Mouse (Mus musculus) layer of hippocampus, postnatal 36 days (tissue): ENCODE data around the gene Zfp423. TPM values are rescaled to one million over a fixed set of nuclear protein-coding genes. Genes with fewer than 3 reads are reported as not detected.
A peak's percentile ranks its signal among the peaks of the same experiment; 100 is the strongest.

Source experiments
- DNase-seq, 2 experiments: peaks; one replicate each; pipeline ENCODE4 v3.0.0; 2022
- total RNA-seq, 2 experiments: library from RNA; stranded (reverse); gene quantifications; 2 replicates each; pipeline ENCODE4 v1.2.3; 2021

Gene Zfp423
- total RNA-seq, 2 experiments from 2014 or later: 32.0 to 32.5 TPM

DNA sequence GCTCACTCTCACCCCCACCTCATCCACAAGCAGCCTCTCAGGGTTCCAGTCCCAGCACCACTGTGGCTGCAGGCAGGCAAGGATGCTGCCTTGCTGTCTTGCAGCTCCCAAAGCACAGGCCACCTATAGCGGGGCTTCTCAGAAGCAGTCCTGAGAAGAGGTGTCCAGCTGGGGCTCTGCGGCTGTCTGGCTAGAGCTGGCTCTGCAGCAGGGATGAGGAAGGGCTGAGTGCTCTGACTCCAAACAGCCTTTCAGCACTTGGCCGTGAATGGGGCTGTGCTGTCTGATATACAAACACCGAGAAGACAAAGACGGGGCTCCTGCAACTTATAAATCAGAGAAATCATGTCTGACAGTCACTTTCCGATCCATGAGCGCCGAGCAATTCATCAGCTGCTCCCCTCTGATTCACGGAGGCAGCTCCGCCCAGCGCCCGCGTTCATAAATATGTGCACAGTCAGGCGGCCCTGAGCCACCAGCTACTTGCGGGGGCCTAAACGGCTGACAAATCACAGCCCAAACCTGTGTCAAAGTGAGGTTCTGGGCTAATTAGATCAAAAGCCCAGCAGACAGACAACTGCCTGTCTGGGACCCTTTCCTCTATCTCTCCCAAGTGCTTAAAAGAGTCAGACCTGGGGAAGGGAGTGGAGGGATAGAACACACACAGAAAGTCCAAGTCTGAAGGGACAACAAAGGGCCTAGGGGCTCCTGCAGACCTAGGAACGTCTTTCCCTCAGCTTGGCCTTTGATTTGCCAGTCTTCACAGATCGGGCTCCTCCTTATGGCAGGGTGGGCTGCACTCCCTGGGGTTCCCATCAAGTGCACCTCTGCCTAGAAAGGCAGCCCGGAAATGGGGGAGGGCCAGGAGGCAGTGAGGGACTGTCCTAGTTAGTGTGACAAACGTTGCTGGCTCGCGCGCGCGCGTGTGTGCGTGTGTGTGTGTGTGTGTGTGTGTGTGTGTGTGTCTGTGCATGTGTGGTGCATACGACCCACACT is 269.0 kb downstream of the Zfp423 start:
- DNase-seq: peak in 1 of 2 experiments; percentile 45

DNA sequence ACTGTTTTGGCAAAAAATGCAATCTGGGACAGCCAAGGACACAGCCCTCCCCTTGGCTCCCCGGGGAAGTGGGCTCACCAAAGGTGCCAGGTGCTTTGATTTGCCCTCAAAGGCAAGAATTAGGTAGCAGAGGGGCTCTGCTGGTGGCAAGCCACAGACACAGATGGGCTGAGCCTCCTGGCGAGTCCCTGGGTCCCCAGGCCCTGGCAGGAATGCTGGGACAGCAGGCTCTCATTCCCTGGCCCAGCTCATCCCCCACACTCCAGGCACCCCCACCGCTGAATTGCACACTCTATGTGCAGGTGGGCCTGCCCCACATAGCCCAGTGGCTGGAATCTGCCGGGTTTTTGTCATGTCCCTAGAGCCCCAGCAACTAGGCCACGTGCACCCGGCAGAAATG is 270.2 kb downstream of the Zfp423 start:
- no peak for DNase-seq

DNA sequence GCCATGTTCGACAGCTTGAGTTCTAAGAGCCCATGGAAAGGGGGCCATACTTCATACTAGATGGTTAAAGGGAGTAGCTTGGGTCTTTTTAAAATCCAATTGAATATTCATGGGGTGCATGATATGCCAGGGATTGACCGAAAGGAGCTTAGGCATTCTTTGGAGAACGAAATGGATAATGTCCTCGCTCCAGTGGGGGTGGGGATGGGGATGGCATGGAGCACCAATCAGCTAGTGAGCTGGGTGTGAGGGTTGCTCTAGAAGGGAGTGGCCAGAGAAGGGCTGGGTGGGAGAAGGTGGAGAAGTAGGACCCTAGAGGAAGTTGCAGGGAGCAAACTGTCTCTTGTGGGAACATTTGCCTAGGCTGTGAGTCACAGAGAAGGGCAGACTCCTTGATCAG is 271.0 kb downstream of the Zfp423 start:
- DNase-seq: no peak

DNA sequence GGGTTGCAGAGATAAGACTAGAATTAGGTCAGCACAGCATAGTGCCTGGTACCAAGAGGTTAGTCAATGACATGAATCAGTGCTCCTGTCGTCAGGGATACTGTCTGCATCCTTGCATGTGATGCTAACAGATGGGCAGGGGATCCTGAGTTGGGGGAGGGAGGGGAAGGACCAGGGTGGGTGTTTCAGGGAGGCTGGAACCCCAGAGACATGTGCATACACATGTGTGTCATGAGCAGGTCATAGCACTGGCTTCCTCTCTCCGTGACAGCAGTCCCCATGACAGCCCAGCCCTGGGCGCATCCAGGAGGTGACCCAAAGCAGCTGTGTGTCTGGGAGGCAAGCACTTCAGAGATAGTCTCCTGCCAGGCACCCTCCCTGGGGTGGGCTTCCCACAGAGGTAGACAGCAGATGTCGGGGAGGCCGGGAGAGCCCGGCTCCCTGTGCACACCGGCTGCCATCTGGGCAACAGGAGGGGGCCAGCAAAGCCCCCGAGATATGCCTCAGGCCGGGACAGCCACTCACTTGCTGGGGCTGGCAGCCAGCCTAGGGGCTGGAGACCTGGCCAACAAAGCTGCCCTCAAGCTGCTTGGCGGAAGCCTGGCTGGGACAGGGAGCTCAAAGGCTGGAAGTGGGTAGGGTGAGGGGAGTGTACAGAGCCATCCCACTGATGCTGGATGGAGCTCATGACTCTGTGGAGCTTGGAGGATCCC is 272.3 kb downstream of the Zfp423 start:
- DNase-seq: no peak

DNA sequence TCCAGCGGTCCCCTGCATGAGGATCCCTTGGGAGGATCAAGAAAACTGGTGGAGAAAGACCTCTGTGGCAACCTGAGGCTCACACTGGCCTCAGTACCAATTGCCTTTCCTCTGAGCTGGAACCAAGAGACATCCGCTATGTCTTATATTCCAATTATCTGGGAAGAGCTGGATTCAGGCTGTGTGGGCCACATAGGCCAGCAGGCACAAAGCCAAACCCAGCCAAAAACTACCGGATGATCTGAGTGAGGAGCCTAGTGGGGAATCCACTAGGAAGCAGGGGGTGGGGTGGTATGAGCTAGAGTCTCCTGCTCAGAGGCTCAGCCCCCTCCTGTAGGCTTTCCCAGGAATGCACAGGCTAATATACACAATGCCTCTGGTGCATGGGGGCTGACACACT is 273.4 kb downstream of the Zfp423 start:
- no peak for DNase-seq

DNA sequence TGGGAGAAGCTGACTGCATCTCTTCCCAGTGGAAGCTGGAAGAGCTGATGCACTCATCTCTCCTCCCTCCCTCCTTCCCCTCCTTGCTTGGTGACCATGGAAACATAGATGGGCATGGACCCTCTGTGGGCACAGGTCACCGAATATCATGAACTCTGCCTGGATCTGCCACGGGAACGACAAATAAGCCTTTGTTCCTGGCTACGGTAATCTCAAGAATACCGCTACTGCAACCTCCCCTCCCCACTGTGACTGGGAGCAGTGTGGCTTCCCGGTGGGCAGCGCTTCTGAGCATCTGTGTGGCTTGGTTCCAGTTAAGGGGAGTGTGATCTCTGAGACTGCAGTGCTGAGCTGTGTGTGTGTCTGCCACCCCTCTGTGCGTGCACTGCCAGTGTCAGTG is 274.0 kb downstream of the Zfp423 start:
- no peak for DNase-seq

DNA sequence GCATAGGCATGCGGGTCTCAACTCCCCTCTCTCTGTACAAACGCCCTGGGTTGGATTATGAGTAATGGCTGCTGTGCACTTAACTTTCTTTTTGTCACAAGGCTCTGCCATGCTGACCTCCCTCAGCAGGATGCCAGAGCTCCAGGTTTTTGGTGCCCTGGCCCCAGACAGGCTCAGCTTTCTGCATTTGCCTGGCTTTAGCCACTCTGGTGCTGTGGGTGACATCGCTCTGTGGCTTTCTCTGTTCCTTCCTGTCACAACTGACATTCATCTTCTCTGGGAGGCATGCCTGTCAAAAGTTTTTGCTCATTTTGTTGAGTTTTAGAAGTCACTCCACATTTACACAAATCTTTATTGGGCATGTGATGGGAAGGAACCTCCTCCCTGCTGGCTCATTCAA is 277.3 kb downstream of the Zfp423 start:
- no peak for DNase-seq

DNA sequence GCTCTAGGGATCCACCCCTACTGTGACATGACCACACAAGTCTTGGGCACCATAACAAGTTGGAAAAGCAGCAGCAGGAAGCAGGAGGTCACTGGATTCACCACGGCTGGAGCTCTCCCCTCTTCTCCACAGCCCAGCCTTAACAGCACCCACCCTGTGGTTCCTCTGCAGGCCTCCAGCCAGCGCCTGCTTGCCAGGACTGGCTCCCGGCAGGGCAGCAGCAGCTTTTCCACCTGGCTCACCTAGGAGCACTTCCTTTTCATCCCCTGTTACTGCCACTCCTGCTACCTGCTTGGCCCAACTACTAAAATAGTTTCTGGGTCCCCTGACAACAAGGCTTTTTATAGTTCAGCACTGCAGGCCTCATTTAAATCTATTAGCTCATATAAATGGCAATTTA is 279.4 kb downstream of the Zfp423 start:
- no peak for DNase-seq

DNA sequence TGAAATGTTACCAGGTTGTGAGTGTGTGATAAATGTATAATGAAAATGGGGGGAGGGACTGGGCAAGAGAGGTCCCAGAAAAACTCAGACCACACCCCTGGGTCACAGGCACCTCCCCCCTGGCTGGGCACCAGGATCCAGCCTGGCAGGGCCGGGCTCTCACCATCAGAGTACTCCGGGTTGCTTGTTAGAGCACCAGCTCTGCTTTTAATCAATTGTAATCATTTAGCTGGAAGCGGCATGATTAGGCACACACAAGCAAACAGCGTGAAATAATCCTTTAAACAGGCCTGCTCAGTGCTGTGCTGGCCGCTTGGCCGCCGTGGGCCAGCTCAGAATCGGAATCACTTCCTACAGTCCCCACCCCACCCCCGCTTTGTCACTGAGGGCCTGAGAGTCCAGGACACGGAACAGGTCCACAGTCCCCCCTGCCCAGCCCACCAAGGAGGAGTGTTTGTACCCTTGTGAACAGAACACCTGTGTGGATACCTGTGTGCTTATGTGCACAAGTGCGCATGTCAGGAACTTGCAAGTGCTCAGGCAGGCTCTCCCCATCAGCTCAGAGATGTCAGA is 279.9 kb downstream of the Zfp423 start:
- DNase-seq: no peak

DNA sequence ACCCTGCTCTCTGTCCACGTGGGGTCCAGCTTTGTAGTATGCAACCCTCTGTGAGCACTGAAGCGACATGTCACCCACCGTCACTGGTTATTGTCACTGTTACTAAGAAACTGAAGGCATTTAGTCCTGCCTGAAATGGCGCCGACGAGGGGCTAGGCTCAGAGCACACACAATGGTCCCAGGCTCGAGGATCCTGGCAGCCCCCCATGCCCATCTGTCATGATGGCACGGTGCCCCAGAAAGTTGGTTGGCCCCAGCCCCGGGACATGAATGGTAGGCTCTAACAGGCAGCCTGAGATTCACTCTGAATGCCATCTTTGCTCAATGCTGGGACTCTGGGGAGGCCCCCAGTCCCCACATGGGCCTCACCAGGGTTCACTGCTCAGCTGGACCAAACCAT is 284.0 kb downstream of the Zfp423 start:
- DNase-seq: no peak

DNA sequence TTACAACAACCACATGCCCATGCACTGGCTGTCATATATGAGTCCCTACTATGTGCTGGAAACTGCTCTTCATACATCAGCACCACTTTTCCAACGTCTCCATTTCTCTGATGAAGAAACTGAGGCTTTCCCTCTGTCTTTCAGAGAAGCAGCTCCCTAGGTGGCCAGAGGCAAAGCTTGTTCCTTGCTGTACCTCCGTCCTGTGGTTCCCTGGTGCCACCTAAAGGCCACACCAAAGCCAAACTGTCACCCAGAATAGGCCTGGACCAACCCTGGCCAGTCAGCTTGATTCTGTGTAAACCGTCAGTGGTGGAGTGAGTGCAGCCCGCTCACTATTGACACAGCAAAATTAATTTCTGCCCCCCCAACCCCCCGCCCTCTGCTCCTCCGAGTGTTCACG is 285.2 kb downstream of the Zfp423 start:
- DNase-seq: no peak

DNA sequence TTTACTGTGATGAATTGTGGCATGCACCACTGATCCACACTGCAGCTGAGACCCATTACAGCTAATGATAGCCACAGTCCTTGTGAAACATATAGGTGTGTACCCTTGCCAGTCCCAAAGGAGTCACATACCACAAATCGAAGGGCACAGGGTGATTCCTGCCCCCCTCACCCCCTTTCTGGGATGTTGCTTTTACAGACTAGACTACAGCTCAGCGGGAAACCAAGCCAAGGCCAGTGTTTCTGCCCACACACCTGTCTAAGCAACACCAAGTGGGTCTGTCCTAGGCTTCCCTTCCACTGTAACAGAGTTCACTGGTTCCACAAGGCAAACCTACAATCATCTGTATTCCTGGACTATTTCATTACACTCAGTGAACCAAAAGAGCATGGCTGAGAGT is 287.2 kb downstream of the Zfp423 start:
- no peak for DNase-seq

DNA sequence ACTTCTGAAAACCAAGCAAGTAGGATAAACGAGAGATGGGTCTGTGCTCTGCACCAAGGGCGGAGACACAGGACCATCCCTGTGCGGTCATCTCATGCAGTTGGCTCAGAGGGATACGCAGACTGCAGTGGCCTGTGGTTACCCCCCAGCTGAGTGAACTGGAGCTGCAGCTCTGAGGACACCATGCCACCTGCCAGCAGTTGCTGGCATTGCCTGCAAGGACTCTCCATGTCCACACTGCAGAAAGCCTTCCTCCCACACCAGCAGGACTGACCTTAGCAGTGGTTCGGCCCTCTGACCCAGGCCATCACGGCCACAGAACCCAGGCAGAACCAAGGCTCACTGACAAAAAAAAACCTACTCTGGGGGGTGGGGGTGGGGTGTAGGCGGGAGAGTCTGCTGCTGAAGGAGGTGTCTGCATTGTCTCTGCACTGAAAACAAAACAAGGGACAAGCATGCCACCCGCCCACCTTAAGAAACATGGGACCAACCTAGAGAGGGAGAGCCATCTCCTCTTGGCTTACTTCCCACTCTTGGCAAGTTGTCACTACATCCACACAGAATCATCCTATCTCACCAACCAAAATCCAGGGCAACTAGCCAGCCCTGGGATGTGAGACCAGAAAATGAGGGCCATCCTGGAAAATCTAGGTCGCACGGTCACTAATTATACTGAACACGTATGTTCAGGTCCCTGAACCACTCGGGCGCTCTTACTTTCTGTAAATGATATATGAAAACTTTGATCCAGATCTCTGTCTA is 288.0 kb downstream of the Zfp423 start:
- no peak for DNase-seq

DNA sequence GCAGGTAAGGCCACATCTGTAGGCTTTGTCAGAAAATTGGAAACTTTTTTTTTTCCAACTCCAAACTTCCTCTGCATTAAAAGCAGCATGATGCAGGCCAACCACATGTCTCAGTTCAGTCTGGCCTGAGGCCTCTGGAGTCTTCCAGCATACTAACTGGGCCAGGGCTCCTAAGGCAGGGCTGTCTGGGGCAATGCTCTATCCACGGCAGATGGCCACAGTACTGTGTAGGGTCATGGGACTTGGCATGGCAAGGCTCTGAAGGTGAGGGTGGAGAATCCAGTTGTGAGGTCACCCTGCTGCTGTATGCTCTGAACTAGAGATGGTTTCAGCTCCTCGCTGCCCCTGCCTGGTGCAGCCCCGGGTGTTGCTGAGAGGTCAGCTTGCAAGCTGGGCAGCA is 289.2 kb downstream of the Zfp423 start:
- no peak for DNase-seq

DNA sequence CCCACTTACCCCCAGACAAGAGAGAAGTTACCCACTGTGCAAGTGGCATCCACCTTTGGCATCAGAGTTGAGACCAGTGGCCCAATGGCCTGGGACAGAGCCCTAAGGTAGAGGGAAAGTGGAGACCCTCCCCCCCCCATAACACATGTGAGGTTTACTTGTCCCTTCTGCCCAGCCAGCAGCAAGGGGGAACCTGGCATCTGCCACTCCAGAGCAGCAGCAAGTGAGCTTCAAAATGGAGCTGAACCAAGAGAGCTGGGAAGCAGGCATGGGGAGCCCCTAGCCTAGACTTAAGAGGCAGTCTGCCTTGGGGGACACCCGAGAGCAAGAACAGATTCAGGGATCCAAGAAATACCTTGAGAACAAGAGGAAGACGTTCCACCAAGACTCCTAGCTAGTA is 290.7 kb downstream of the Zfp423 start:
- no peak for DNase-seq

DNA sequence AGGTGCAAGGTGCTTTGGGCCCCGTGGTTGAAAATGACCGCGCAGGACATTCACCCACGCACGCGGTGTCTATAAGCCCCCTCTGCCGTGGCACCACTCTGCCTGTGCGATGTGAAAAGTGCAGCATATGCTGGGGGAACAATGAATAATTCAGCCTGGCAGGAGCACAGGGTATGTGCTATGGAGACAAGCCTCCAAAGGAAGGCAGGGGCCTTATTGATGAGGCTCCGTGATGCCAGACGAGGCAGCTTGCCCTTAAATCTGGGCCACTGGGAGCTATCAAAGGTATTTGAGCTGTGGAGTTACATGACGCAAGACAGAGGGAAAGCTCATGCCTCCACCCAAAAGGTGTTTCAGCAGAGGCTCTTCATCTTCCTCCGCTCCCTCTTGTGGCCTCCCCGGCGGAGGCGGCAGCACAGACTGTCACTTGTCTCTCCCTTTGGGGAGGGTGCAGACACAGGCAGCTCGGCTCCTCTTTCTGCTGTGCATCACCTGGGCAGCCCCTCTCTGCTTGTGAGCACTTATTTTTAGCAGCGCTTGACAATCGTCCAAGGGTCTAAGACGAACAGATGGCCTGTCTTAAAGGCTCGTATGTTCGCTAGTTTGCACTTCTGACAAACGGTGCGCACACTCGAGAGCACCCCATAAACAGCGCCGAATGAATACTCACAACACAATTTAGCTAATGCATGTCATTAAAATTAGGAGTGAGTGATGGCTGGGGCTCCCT is 291.3 kb downstream of the Zfp423 start:
- DNase-seq: peak; percentile 41 to 48

DNA sequence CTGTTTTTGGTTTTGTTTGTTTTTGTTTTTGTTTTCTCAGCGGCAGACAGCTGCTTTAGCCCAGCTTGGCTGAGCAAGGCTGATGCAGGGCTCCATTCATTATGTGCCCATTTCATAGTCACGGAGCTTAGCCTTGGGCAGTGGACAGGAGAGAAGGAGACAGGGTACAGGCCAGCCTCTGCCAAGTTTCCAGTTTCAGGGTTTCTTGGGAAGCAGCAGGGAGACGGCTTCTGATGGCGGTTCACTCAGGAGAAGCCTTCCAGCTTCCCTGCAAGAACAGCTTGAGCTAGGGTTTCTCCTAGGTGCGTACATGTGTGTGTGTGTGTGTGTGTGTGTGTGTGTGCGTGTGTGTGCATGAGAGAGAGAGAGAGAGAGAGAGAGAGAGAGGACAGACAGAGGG is 292.1 kb downstream of the Zfp423 start:
- no peak for DNase-seq

DNA sequence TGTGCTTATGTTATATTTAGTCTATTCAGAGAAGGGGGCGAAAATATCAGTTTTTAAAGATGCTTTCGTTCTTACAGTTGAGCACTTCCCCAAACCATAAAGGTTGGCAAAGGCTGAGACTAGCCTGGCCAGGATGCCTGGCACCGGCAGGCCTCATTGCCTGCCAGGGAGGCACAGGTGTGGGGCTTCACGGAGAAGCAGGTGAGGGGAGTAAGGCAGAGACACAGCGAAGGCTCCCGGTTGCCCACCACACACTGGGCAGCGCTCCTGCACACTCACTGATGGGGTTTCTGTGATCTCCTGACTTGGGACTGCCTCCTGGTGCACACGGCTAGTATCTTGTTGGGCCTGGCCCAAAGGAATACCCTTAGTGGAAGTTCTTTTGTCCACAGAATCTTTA is 294.1 kb downstream of the Zfp423 start:
- no peak for DNase-seq

DNA sequence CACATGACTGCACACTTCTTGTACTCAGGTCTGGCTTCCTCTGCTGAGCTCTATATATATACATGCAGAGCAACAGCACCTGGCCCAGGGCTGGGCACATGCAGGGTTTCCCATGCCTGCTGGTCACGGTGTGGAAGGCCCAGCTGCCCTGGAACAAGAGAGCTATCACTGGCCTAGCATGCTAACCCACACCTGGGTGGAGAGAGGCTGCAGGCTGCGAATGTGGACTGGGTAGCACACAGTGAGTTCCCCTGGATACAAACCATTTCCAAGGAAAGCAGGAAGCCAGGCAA is 295.2 kb downstream of the Zfp423 start:
- DNase-seq: no peak

DNA sequence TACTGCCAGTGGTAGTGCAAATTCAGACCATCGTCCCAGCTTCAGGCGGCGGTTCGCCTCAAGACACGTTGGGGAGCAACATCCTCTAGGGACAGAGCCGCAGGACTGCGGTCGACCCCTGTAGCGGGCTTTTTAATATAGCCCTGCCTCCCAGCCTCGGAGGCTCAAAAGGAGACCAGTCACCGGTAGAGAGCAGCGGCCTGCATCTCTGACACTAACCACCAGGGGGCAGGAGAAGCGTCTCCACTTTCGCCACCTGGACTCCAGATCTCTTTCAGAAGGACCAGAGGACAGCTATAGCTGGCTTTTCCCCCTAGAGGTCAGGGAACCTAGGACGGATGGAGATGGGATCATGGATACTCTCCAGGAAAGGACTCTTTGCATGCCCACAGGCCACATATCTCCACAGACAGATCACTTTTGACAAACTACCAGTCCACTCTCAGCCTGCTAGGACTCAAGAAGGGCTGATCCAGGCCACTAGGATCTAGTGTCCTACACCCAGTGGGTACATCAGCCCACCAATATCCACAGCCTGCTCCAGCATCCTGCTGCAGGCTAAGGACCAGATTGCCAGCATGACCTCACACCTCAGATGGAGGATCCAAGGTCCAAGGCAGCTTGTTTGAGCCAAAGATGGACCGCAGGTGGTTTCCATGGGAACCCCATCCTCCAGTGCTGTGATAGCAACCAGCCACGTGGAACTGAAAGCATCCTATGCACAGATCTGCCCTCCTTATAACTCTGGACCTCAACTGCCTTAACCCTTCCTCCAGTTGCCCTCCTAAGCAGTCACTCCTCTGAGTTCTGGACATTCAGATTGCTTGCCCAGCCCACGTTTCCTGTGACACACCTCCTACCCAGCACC is 295.8 kb downstream of the Zfp423 start:
- peak; percentile 79 to 80 for DNase-seq

DNA sequence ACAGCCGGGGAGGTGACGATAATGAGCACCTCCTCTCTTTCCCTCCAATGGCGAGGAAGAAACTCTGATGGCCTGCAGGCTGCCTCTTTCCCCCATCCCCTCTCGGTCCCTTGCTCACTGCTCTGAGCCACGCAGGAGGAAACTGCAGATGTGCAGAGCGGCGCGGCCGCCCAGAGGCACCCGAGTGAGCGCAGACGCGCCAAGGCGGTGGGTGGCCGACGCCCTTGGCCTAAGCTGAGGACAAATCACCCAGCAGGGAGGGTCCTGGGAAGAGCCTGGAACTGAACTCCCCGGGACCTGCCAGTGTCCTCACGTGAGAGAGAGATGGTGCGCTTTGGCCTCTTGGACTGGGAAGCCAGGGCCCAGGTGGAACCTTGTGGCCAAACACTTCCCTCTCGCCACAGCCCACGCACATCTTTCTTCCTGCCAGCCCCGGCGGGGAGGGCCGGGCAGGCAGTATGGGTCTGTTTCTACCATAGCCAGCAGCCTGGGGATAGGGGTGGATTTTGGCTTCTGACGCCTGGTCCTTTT is 296.5 kb downstream of the Zfp423 start:
- DNase-seq: peak in 1 of 2 experiments; percentile 29
